Mouse (Mus musculus): Measurements from ENCODE around the gene Paip2b. TPM values are rescaled to one million over a fixed set of nuclear protein-coding genes. Genes with fewer than 3 reads are reported as not detected.

Paip2b gene
- polyA plus RNA-seq (2014; fragmentation: Illumina TruSeq; extraction: RNeasy Lipid Tissue Mini Kit (QIAGEN cat#74804); ENCODE audit: low read depth, low replicate concordance), result 23.9 TPM

GRCm38 (mm10) chr6:83831606-83832123 lies at the start of gene Paip2b:
Gene Paip2b (minus strand): TSS chr6:83831741.

GRCm38 (mm10) chr6:83866954-83867597 lies 35.5 kb upstream of the Paip2b start, which contains the start of gene Zfp638:
Gene Zfp638 (plus strand): TSS chr6:83867109.

GRCm38 (mm10) chr6:83794760-83795296 lies 36.7 kb downstream of the Paip2b start, which contains the start of gene Nagk:
Gene Nagk (plus strand): TSS chr6:83794982.

GRCm38 (mm10) chr6:83775638-83776293 lies 55.8 kb downstream of the Paip2b start, which contains the start of gene Tex261:
Gene Tex261 (minus strand): TSS chr6:83775813.

GRCm38 (mm10) chr6:83762344-83762743 lies 69.2 kb downstream of the Paip2b start, which contains the start of gene Ankrd53:
Gene Ankrd53 (plus strand): TSS chr6:83762644.

Other genes with a start within 250 kb of the Paip2b start
- 20.3 TPM for gene Clec4f, start 175.6 kb downstream of the Paip2b start, polyA plus RNA-seq (2014; fragmentation: Illumina TruSeq; extraction: RNeasy Lipid Tissue Mini Kit (QIAGEN cat#74804); ENCODE audit: low read depth, low replicate concordance)
- gene Cd207, start 153.9 kb downstream of the Paip2b start, polyA plus RNA-seq (2014; fragmentation: Illumina TruSeq; extraction: RNeasy Lipid Tissue Mini Kit (QIAGEN cat#74804); ENCODE audit: low read depth, low replicate concordance), result 1.6 TPM
- gene Vax2, start 120.5 kb downstream of the Paip2b start, polyA plus RNA-seq (2014; fragmentation: Illumina TruSeq; extraction: RNeasy Lipid Tissue Mini Kit (QIAGEN cat#74804); ENCODE audit: low read depth, low replicate concordance), result not detected
- not detected for gene Atp6v1b1, start 88.8 kb downstream of the Paip2b start, polyA plus RNA-seq (2014; fragmentation: Illumina TruSeq; extraction: RNeasy Lipid Tissue Mini Kit (QIAGEN cat#74804); ENCODE audit: low read depth, low replicate concordance)
- gene Ankrd53, start 69.1 kb downstream of the Paip2b start, polyA plus RNA-seq (2014; fragmentation: Illumina TruSeq; extraction: RNeasy Lipid Tissue Mini Kit (QIAGEN cat#74804); ENCODE audit: low read depth, low replicate concordance), result not detected
- 23.1 TPM for gene Tex261, start 55.9 kb downstream of the Paip2b start, polyA plus RNA-seq (2014; fragmentation: Illumina TruSeq; extraction: RNeasy Lipid Tissue Mini Kit (QIAGEN cat#74804); ENCODE audit: low read depth, low replicate concordance)
- gene Nagk, start 36.8 kb downstream of the Paip2b start, polyA plus RNA-seq (2014; fragmentation: Illumina TruSeq; extraction: RNeasy Lipid Tissue Mini Kit (QIAGEN cat#74804); ENCODE audit: low read depth, low replicate concordance), result 5.1 TPM
- gene Zfp638, start 35.4 kb upstream of the Paip2b start, polyA plus RNA-seq (2014; fragmentation: Illumina TruSeq; extraction: RNeasy Lipid Tissue Mini Kit (QIAGEN cat#74804); ENCODE audit: low read depth, low replicate concordance), result 81.7 TPM
- 1.1 TPM for gene Dysf, start 176.8 kb upstream of the Paip2b start, polyA plus RNA-seq (2014; fragmentation: Illumina TruSeq; extraction: RNeasy Lipid Tissue Mini Kit (QIAGEN cat#74804); ENCODE audit: low read depth, low replicate concordance)

All from liver, adult 10 weeks (tissue).